8 mouse cellular contexts compared by ENCODE assay signal in genomic region chr8:71273151-71273510, GRCm38 (mm10). TPM values are rescaled to one million over a fixed set of nuclear protein-coding genes. Genes with fewer than 3 reads are reported as not detected.
DNase-seq lines count a peak whose midpoint lies in the region; ATAC-seq and TF ChIP-seq lines count a peak whose summit lies in the region.

No protein-coding gene starts in this region.

- peak overlapping the region; percentile 60 for H3K9ac ChIP-seq in hindbrain, postnatal 0 days (replicated peaks; ENCODE audit: low read length)

- ATAC-seq in hindbrain, postnatal 0 days, result no peak
- ATAC-seq in megakaryocyte-erythroid progenitor cell, adult 5-6 weeks (replicated peaks; ENCODE audit: low FRiP score, low TSS enrichment, poor library complexity, severe bottlenecking), result 0 out of 2 replicates have a peak, but pooled peaks have one; percentile 5
- no peak for ATAC-seq in activated CD4-positive, CD25-positive, alpha-beta regulatory T cell, adult 4 months

- H3K27me3 ChIP-seq in hindbrain, postnatal 0 days (ENCODE audit: insufficient read depth, low read length), result no peaks in the 10 kb centered on the region

- H3K36me3 ChIP-seq in hindbrain, postnatal 0 days (ENCODE audit: insufficient read depth, low read length), result no peaks in the 10 kb centered on the region

- peak; percentile 80 for DNase-seq in Muller cell, postnatal 12 days (ENCODE audit: inconsistent ontology term)
- peak; percentile 46 for DNase-seq in cerebellum, adult 9-10 months
- peak; percentile 69 for DNase-seq in gastrocnemius, adult 2 months
- peak; percentile 32 for DNase-seq in hindbrain, postnatal 0 days (ENCODE audit: low spot score)
- DNase-seq in left cerebral cortex, postnatal 4 days, result peak; percentile 34
- peak; percentile 54 for DNase-seq in right cerebral cortex, postnatal 25 days

- 2% methylated on average over 14 of the region's 14 CpGs for WGBS in hindbrain, postnatal 0 days

- H3K4me2 ChIP-seq in hindbrain, postnatal 0 days (ENCODE audit: low read depth, low read length), result peak overlapping the region; percentile 73

- intact Hi-C loops in gastrocnemius, adult 2 months (cut with DNase I), result loop anchor here (2.0 to 5.0 kb wide), 2 partner anchors 39 to 94 kb away; partner anchors contain the start of gene Use1
- intact Hi-C loops in left cerebral cortex, postnatal 4 days (cut with DNase I), result no loop called here

- H3K27ac ChIP-seq in gastrocnemius, adult 2 months, result peak overlapping the region; percentile 92
- H3K27ac ChIP-seq in hindbrain, postnatal 0 days, result peak overlapping the region; percentile 78

- no peaks in the 10 kb centered on the region for H3K9me3 ChIP-seq in hindbrain, postnatal 0 days (ENCODE audit: low read length)

- TF ChIP-seq CTCF in gastrocnemius, adult 2 months (IDR thresholded peaks at IDR 0.05), result no peak
- TF ChIP-seq CTCF in hindbrain, postnatal 0 days (IDR thresholded peaks at IDR 0.05; ENCODE audit: low read depth), result no peak

- H3K4me1 ChIP-seq in hindbrain, postnatal 0 days (ENCODE audit: insufficient read depth, low read length), result peaks cover 8% of the 10 kb centered on the region; the same call in 1 of the 2 replicates

- H3K4me3 ChIP-seq in gastrocnemius, adult 2 months, result peak overlapping the region; percentile 81
- H3K4me3 ChIP-seq in hindbrain, postnatal 0 days (ENCODE audit: low read length), result peak overlapping the region; percentile 69

RNA-seq across cellular contexts. Expression of gene Haus8, which starts 0.4 kb away (rescaled TPM):
- total RNA-seq in gastrocnemius, adult 2 months (2021), result 1 to 10 TPM; 5.5 to 7.9 TPM
- total RNA-seq in hindbrain, postnatal 0 days (2014; rRNA removed), result 24.0 and 48.3 TPM in 2 replicates
- polyA plus RNA-seq in hindbrain, postnatal 0 days (2015; fragmentation: Nextera tagmentation; extraction: Ambion mirVana), result 45.1 TPM in 2 replicates
- total RNA-seq in left cerebral cortex, postnatal 4 days (2021), result 10 to 100 TPM; 38.8 to 39.4 TPM
- total RNA-seq in megakaryocyte-erythroid progenitor cell, adult 5-6 weeks (2014; fragmentation: Nextera tagmentation), result 22.9 and 30.6 TPM in 2 replicates
- 44.1 and 47.5 TPM in 2 replicates for total RNA-seq in megakaryocyte-erythroid progenitor cell, adult 5-6 weeks (2017)
- 10 to 100 TPM; 27.3 to 35.0 TPM for polyA plus RNA-seq in activated CD4-positive, CD25-positive, alpha-beta regulatory T cell, adult 4 months (2017; shearing (Covaris generic))

RNA-seq across cellular contexts. Expression of gene Myo9b, which starts 0.6 kb away (rescaled TPM):
- total RNA-seq in gastrocnemius, adult 2 months (2021), result 1 to 10 TPM; 6.1 to 9.3 TPM
- total RNA-seq in hindbrain, postnatal 0 days (2014; rRNA removed), result 34.8 and 38.4 TPM in 2 replicates
- polyA plus RNA-seq in hindbrain, postnatal 0 days (2015; fragmentation: Nextera tagmentation; extraction: Ambion mirVana), result 7.8 and 8.6 TPM in 2 replicates
- total RNA-seq in left cerebral cortex, postnatal 4 days (2021), result 10 to 100 TPM; 47.3 to 48.5 TPM
- 32.9 and 33.2 TPM in 2 replicates for total RNA-seq in megakaryocyte-erythroid progenitor cell, adult 5-6 weeks (2014; fragmentation: Nextera tagmentation)
- 17.6 and 20.4 TPM in 2 replicates for total RNA-seq in megakaryocyte-erythroid progenitor cell, adult 5-6 weeks (2017)
- 10 to 100 TPM; 18.3 to 18.5 TPM for polyA plus RNA-seq in activated CD4-positive, CD25-positive, alpha-beta regulatory T cell, adult 4 months (2017; shearing (Covaris generic))
